Mouse (Mus musculus) midbrain, embryonic 14.5 days (tissue): Measurements from ENCODE around the gene Psme1. TPM values are rescaled to one million over a fixed set of nuclear protein-coding genes. Genes with fewer than 3 reads are reported as not detected.

Experiments
- ATAC-seq: fragments of 200-750 bp; cut with Nextera tagmentation; 2 replicates; pipeline ENCODE4 v1.8.0; 2017; ENCODE audit warnings: moderate number of reproducible peaks, moderate library complexity; ENCODE audit not compliant: low FRiP score, low TSS enrichment
- DNase-seq: peaks from one replicate; pipeline ENCODE4 v3.0.0-alpha.2; 2015
- H3K27ac ChIP-seq: fragments of 300-500 bp; sonication (generic); replicated peaks from 2 replicates; pipeline ENCODE4 v1.5.1; 2014; ENCODE audit warnings: mild to moderate bottlenecking, low read depth, low read length, moderate library complexity
- H3K27me3 ChIP-seq: fragments of 300-500 bp; sonication (generic); 2 replicates; pipeline ENCODE4 v1.6.1; 2014; ENCODE audit warnings: low read length, control low read depth, mixed read lengths; ENCODE audit not compliant: control insufficient read depth, insufficient read depth
- H3K36me3 ChIP-seq: fragments of 300-500 bp; sonication (generic); 2 replicates; pipeline ENCODE4 v1.6.1; 2014; ENCODE audit warnings: low read length, control low read depth; ENCODE audit not compliant: control insufficient read depth, insufficient read depth
- H3K4me1 ChIP-seq: fragments of 300-500 bp; sonication (generic); 2 replicates; pipeline ENCODE4 v1.6.1; 2014; ENCODE audit warnings: mild to moderate bottlenecking, antibody characterized with exemption, low read length, control low read depth; ENCODE audit not compliant: control insufficient read depth, insufficient read depth
- H3K4me2 ChIP-seq: fragments of 300-500 bp; sonication (generic); 2 replicates; pipeline ENCODE4 v1.6.1; 2014; ENCODE audit warnings: mild to moderate bottlenecking, low read length, moderate library complexity
- H3K4me3 ChIP-seq: fragments of 300-500 bp; sonication (generic); replicated peaks from 2 replicates; pipeline ENCODE4 v1.5.1; 2014; ENCODE audit warnings: low read depth, low read length
- H3K9ac ChIP-seq: fragments of 300-500 bp; sonication (generic); replicated peaks from 2 replicates; pipeline ENCODE4 v1.6.1; 2014; ENCODE audit warnings: mild to moderate bottlenecking, low read length, moderate library complexity
- H3K9me3 ChIP-seq: fragments of 300-500 bp; sonication (generic); 2 replicates; pipeline ENCODE4 v1.6.1; 2016; ENCODE audit warnings: low read length, control low read depth, mixed read lengths; ENCODE audit not compliant: control insufficient read depth
- WGBS: fragments of 180-500 bp; shearing (Covaris S2); extraction: QIAGEN DNeasy Blood & Tissue Kit; methylation state at CpG from one replicate; pipeline ENCODE4 v1.1.7; 2014; 5-methylcytosine and 5-hydroxymethylcytosine counted together
- polyA plus RNA-seq: library from polyadenylated mRNA; unstranded; fragments of >200 nt; fragmentation: Nextera tagmentation; extraction: Ambion mirVana; gene quantifications from 2 replicates; pipeline ENCODE4 v1.2.1, GENCODE M21; 2014

The Psme1 gene
- polyA plus RNA-seq, 1 experiment from 2014 or later: 189 TPM

DNA sequence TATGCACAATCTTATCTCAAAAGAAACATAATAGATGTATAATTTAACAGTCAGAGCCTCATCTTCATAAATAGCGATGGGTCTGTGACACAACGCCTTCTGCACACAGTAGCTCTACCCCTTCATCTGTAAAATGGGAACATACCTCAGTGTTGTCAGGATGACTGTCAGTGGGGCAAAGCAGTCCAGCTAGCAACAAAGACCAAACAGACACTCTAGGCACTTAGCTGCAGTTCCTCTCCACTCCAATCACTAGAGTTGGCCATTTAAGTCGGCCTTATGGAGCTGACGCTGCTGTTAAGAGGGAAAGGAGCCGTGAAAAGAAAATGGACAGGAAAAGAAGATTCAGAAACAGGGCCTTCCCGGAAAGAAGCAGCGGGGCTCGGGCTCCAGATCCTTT, 26.1 kb upstream of the Psme1 start:
- ATAC-seq (no peak), DNase-seq (no peak)
- Histone ChIP-seq H3K4me2 (no peak overlapping the region), H3K27ac (no peak overlapping the region), H3K4me3 (no peak overlapping the region), H3K36me3 (peaks cover 23% of the 10 kb centered on the region), H3K9me3 (no peaks in the 10 kb centered on the region), H3K4me1 (no peaks in the 10 kb centered on the region), H3K9ac (no peak overlapping the region), H3K27me3 (no peaks in the 10 kb centered on the region)
- WGBS: 96% methylated on average over 8 of the region's 8 CpGs

DNA sequence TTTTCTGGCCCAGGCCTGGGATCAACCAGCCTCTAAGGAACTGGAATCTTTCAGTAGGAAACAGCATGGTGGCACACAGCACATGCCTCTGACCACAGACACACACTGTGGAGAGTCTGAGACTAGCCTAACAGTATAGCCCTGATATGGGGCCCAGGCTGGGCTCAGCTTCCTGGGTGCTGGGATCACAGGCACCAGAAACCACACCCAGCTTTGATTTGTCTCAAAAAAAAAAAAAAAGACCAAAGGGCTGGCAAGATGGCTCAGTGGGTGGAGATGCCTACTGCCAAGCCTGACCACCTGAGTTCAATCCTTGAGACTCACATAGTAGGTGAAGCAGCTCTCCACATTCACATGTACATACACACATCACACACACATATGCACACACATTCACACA, 23.3 kb upstream of the Psme1 start:
- DNase-seq: no peak
- H3K27ac ChIP-seq: no peak overlapping the region
- H3K4me1 ChIP-seq: peaks cover 3% of the 10 kb centered on the region; the same call in 1 of the 2 replicates
- peaks cover 2% of the 10 kb centered on the region; the same call in 1 of the 2 replicates for H3K36me3 ChIP-seq
- no peak for ATAC-seq
- H3K4me2 ChIP-seq: no peak overlapping the region
- no peak overlapping the region for H3K9ac ChIP-seq
- no peak overlapping the region for H3K4me3 ChIP-seq
- H3K27me3 ChIP-seq: no peaks in the 10 kb centered on the region
- no peaks in the 10 kb centered on the region for H3K9me3 ChIP-seq

- DNase-seq (no peak), ATAC-seq (no peak)
- H3K27me3 ChIP-seq: no peaks in the 10 kb centered on the region
- WGBS: 75% methylated on average over 3 of the region's 3 CpGs
- H3K4me2 ChIP-seq: no peak overlapping the region
- no peak overlapping the region for H3K4me3 ChIP-seq
- H3K4me1 ChIP-seq: peaks cover 3% of the 10 kb centered on the region; the same call in 1 of the 2 replicates
- H3K36me3 ChIP-seq: no peaks in the 10 kb centered on the region
- H3K9me3 ChIP-seq: no peaks in the 10 kb centered on the region
- H3K9ac ChIP-seq: no peak overlapping the region
- no peak overlapping the region for H3K27ac ChIP-seq
These were observed 22.1 kb upstream of the Psme1 start for GRCm38 (mm10) chr14:55555788-55556187.

DNA sequence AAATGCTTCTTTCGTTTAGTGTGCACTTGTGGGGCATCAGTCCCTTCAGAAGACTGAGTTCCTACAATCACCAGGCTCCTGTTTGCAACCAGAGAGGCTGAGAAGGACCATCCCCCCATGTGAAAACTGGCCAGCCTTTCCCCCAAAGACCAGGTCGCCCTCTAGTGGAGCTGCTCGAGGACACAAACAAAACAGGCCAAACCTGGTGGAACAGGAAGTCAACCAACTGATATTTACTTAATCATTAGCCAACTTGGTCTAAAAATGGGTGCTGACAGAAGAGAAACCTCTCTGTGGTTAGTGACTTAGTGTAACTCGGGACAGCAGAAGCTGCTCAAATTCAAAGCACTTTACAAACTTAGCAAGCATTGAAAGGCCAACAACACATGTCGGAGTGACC, 20.9 kb upstream of the Psme1 start:
- Histone ChIP-seq H3K4me3 (no peak overlapping the region), H3K9ac (no peak overlapping the region), H3K9me3 (no peaks in the 10 kb centered on the region), H3K36me3 (no peaks in the 10 kb centered on the region), H3K27ac (no peak overlapping the region), H3K27me3 (no peaks in the 10 kb centered on the region), H3K4me2 (no peak overlapping the region), H3K4me1 (peaks cover 11% of the 10 kb centered on the region)
- WGBS: 29% methylated on average over 5 of the region's 5 CpGs
- no peak for ATAC-seq
- DNase-seq: peak; percentile 83

- H3K4me2 ChIP-seq: no peak overlapping the region
- no peaks in the 10 kb centered on the region for H3K9me3 ChIP-seq
- H3K4me3 ChIP-seq: no peak overlapping the region
- H3K4me1 ChIP-seq: peaks cover 11% of the 10 kb centered on the region
- no peak overlapping the region for H3K9ac ChIP-seq
- no peaks in the 10 kb centered on the region for H3K36me3 ChIP-seq
- H3K27ac ChIP-seq: no peak overlapping the region
- DNase-seq (no peak), ATAC-seq (no peak)
- no peaks in the 10 kb centered on the region for H3K27me3 ChIP-seq
- 89% methylated on average over 3 of the region's 3 CpGs for WGBS
These were observed 20.3 kb upstream of the Psme1 start for GRCm38 (mm10) chr14:55557587-55557986.

GRCm38 (mm10) chr14:55558740-55559448, 19.0 kb upstream of the Psme1 start:
- Histone ChIP-seq H3K4me1 (peaks cover 11% of the 10 kb centered on the region), H3K27ac (0 out of 2 replicates have a peak overlapping the region, but pooled peaks have one; percentile 98), H3K9ac (peak overlapping the region; percentile 75), H3K36me3 (peaks cover 7% of the 10 kb centered on the region), H3K4me2 (peak overlapping the region; percentile 89), H3K27me3 (no peaks in the 10 kb centered on the region), H3K4me3 (peak overlapping the region; percentile 67), H3K9me3 (no peaks in the 10 kb centered on the region)
- WGBS: 64% methylated on average over 6 of the region's 6 CpGs
- DNase-seq: no peak
- no peak for ATAC-seq

DNA sequence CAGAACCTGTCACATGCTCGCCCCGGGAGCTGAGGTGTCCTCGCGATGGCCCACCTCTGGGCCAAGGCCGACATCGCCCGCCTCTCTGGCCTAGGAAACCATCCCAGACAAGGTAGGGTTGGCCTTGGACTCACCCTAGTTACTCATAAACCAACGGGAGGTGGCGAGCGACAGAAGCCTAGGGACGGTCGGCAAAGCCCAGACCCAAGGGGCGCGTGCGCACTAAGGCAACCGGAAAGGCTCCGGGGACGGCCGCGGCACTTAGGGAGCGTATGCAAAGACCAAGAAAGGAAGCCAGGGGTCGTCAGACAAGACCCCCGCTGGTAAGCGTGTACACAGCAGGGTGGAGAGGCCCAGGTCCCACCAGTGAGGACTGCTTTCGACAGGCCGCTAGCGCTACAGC, 18.1 kb upstream of the Psme1 start, which contains the start of gene Dcaf11:
Dcaf11 (plus strand) TSS at position 208 of the 403 bp plus-strand sequence.
- peak within 1 kb of the TSS; percentile 75 for H3K9ac ChIP-seq
- no peaks in the 10 kb centered on the region for H3K27me3 ChIP-seq
- ATAC-seq: peak; percentile 82
- under 1% methylated on average over 27 of the region's 27 CpGs for WGBS
- H3K27ac ChIP-seq: peak within 1 kb of the TSS; percentile 98
- peak within 1 kb of the TSS; percentile 67 for H3K4me3 ChIP-seq
- peak within 1 kb of the TSS; percentile 89 for H3K4me2 ChIP-seq
- DNase-seq: peak; percentile 97
- H3K4me1 ChIP-seq: peaks cover 11% of the 10 kb centered on the region
- peaks cover 15% of the 10 kb centered on the region for H3K36me3 ChIP-seq
- H3K9me3 ChIP-seq: no peaks in the 10 kb centered on the region

DNA sequence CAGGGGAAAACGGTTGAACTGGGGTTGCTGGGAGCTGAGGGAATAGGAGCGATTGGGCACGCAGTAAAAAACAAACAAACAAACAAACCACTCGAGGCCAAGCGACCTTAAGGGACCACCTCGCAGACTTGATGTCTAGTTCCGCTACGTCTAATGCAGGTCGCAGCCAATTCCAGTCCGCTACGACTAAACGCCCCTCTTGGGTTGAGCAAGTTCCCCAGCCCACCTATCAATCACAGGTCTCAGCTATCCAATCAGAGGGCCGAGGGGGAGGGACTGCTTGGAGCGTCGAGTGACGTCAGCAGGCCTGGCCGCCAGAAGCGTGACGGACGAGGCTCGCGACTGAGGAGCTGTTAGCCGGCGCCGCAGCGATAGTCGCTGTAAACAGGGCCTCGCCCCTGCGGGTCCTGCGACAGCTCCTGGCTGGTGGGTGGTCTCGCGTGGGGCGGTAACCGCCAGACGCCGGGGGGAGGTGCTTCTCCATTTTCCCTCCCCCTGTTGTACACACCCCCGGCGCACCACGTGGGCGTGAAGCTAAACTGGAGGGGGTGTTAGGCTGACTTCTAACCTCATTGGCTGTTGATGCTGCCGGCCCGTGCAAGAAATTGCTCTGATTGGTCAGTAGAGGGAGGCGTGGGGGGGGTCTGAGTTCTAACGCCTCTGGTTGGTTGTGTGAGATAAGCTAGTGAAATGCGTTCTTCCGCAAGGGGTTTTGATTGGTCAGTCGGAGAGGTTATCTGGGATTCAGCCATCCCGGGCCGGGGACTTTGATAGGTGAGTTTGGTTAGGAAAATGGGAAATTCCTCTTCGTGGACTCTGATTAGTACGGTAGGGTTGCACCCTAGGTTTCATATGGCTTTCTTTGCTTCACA, 17.5 kb upstream of the Psme1 start, which contains the start of gene A730061H03Rik:
A730061H03Rik (minus strand) TSS at position 205 of the 872 bp plus-strand sequence.
- Histone ChIP-seq H3K36me3 (peaks cover 22% of the 10 kb centered on the region), H3K27ac (peak within 1 kb of the TSS; percentile 98), H3K4me3 (peak within 1 kb of the TSS; percentile 67), H3K4me2 (peak within 1 kb of the TSS; percentile 89), H3K9me3 (no peaks in the 10 kb centered on the region), H3K27me3 (no peaks in the 10 kb centered on the region), H3K9ac (peak within 1 kb of the TSS; percentile 75), H3K4me1 (peaks cover 11% of the 10 kb centered on the region)
- DNase-seq (peak; percentile 99), ATAC-seq (peak; percentile 97)
- under 1% methylated on average over 51 of the region's 51 CpGs for WGBS
